Mouse (Mus musculus) heart, adult 9 months (tissue): ENCODE data around the gene Prdm11.

ENCODE experiments used
- DNase-seq, 2 experiments: peaks; one replicate each; pipeline ENCODE4 v3.0.0; 2022; ENCODE audit warnings: low spot score in 2 of 2

The Prdm11 gene

GRCm38 (mm10) chr2:92967032-92967838 lies 78.7 kb downstream of the Prdm11 start:
- no peak for DNase-seq

DNA sequence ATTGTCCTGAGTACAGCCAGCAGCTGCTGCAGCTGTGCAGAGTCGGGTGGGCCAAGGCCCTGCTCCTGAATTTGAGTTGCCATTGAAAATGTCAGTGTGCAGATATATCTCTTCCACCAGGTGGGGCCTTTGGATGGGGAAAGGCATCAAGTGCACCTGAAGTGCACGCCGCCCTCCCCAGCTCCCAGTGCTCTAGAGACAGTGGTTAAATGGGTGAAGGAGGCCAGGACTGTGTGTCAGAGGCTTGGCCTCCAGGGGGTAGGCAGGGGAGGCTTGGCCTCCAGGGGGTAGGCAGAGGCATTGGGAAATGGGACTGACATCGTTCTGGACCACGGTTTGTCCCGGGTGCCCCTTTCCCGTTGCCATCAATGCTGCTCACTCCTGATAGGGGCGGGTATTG lies 79.7 kb downstream of the Prdm11 start:
- DNase-seq, result no peak

DNA sequence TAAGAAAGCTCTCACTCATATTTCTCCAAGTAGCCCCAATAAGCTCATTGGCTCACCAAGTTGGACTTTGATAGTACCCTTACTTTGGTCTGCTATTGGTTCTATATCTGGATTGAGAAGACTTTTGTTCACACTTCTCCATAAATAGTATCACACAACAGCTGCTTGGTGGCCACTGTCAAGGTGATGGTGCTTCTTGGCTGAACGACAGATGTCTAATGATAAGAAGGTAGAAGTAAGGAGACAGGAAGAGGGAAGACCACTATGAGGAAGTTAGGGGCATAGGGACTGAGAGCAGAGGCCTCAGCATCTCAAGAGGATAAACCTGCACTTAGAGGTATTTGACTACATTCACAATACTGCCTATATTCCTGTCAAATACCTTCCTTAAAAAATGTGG lies 81.6 kb downstream of the Prdm11 start:
- DNase-seq, result no peak

DNA sequence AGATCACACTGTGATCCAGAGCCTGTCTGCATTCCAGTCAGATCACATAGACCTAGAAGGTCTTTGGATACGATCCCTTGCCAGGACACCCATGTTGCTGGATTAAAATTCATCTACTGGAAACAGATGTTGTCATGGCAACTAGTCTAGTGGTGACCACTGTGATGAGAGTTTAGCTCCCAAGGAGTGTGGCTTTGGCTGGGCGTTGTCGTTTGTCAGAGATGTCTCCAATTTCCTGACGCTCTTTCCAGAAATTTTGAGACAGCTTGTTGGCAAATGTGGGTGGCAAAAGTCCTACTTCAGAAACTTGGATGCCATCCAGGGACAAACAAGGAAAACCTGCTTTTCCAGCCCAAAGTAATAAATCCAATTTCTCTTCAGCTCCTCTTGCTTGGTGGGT lies 87.3 kb downstream of the Prdm11 start:
- no peak for DNase-seq

DNA sequence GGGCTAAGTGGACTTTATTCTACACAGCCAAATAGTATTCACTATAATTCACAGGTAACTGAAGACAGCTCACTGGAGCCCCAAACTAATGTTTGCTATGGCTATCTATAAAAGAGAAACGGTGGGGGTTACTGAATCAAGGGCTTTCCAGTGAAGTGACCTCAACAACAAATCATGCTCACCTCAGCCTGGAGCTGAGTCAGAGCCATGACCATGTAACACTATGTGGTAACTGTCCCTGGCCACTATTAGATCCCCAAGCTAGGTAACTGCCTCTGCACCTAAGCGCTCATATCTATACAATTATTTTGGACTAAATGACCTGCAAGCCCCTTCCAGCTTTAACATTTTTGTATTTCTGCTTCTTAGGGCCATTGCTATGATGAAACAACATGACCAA lies 89.0 kb downstream of the Prdm11 start:
- no peak for DNase-seq

DNA sequence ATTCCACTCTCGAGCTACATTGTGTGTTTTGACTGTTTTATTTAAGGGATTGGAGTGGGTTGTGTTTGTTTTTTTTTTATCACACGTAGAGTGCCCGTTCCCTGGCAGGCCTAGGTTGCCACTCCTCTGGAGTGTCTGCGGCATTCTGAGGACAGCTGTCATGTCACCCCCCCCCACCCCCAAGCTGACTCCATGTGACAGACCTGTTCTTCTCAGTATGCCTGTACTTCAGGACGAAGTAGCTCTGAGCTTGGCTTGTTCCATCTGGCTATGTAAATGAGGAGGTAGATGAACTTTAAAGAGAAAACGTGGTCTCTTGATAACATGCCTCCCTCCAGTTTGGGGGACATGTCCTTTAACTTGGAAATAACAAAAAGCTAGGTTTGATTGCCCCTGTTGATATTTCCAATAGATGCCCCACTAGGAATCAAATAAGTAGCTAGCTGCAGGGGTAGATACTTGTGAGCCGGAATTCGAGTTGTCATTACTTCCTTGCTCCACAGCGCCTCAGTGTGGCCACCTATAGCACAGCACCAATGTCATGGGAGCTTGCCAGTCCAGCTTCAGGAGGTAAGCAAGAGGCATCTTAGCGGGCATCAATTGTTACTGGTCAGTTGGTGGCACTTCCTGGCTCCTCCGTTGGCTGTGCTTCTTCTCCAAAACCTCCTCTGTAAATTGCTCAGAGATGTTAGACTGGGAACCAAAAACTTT lies 91.4 kb downstream of the Prdm11 start:
- DNase-seq, result peak in 1 of 2 experiments; percentile 50

- no peak for DNase-seq
These were observed 92.5 kb downstream of the Prdm11 start for GRCm38 (mm10) chr2:92953450-92953849.

DNA sequence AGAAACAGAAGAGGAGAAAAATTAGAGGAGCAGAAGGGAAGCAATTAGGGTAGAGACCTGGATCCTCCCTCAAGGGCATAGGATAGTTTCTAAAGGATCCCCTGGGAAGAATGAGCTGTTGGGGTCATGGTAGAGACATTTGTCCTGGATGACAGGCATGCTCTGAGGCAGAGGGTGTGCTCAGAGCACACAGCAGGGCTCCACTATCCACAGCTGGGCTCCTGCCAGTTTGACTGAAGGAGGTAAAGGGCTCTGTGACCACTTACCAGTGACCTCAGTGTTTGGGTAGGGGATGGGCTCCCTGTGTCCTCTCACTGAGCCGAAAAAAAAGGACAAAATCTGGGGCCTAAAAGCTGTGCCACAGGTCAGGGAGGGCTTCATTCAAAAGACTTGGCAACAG lies 96.4 kb downstream of the Prdm11 start:
- no peak for DNase-seq

- DNase-seq, result no peak
These were observed 97.2 kb downstream of the Prdm11 start for GRCm38 (mm10) chr2:92948699-92949300.

- DNase-seq, result peak; percentile 8 to 10
These were observed 97.8 kb downstream of the Prdm11 start for GRCm38 (mm10) chr2:92947981-92948698.

DNA sequence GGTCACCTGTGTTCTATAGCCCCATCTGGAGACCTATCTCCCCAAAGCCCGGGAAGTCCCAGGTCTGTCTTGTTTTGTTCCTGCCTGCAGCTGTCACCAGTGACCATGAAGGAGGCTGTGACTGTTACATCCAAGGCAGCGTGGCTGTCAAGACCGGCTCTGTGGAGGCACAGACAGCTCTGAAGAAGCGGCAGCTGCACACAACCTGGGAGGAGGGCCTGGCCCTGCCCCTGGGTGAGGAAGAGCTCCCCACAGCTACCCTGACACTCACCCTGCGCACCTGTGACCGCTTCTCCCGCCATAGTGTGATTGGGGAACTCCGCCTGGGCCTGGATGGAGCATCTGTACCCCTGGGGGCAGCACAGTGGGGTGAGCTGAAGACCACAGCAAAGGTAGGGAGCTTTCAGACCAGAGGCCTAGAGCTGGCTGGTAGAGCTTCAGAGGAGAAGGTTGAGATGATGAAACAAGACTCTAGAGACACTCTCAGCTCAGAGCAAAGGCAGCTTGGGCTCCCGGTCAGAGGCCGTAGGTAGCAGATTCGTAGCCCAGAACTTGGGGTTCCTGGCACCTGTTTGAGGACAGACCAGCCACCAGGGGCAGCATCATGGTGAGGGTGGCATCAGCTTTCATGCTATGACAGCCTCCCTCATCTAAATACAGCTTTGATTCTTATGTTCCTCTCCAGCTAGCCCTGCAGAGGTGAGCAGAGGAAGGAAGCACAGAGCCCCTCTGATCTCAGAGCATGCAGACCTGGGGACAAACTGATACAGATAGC lies 100.0 kb downstream of the Prdm11 start:
- no peak for DNase-seq

GRCm38 (mm10) chr2:92945125-92945746 lies 100.7 kb downstream of the Prdm11 start:
- no peak for DNase-seq

- no peak for DNase-seq
These were observed 101.6 kb downstream of the Prdm11 start for GRCm38 (mm10) chr2:92944356-92944755.

DNA sequence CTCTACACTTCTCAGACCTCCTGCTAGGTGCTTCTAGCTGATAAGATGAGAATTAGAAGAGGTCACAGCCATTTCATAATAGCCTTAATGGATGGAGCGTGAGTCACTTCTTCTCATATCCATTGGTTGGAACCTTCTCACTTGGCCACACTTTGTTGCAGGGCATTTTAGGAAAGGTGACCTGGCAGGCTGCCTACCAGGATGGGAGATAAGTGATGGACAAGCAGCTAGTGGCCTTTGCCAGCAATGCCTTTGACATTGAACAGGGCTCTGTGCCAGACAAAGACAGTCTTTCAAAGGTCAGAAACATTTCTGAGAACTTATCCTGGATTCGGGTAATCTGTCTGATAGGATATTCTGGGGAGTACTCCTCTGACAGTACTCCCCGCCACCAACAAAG lies 102.6 kb downstream of the Prdm11 start:
- peak; percentile 23 to 58 for DNase-seq

DNA sequence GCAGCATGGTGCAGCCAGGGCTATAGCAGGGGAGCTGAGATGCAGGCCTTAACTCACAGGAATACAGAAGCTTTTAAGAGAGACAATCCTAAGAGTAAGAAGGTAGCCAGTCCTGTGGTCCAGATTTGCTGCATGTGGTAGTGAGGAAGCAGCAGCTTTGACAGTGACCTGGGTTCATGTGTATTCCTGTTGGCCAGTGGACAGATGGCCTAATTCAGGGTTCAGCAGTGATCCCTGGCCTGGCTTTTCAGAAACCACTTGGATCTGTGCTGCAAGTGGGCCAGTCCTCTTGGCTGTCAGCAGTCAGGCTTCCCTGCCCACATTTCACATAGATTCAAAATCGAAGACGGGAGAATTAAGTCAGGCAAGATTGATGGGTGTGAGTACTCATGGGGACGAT lies 104.5 kb downstream of the Prdm11 start:
- no peak for DNase-seq

- no peak for DNase-seq
These were observed 105.0 kb downstream of the Prdm11 start for GRCm38 (mm10) chr2:92940963-92941362.

DNA sequence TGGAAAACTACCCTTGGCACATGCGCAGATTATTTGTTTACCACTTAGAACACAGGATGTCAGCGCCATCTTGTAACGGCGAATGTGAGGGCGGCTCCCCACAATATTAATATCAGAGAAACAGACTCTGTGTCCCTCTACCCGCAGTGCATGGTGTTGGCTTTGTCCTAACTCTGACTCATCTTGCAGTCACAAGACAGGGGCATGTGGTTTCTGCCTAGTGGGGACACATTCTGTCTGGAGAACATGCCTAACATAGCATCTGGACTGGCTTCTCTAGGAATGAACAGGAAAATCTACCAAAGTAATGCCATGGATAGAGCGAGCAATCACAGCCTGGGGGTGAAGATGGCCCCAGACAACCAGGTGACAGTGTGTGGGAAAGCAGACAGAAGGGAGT lies 107.1 kb downstream of the Prdm11 start:
- DNase-seq, result no peak

DNA sequence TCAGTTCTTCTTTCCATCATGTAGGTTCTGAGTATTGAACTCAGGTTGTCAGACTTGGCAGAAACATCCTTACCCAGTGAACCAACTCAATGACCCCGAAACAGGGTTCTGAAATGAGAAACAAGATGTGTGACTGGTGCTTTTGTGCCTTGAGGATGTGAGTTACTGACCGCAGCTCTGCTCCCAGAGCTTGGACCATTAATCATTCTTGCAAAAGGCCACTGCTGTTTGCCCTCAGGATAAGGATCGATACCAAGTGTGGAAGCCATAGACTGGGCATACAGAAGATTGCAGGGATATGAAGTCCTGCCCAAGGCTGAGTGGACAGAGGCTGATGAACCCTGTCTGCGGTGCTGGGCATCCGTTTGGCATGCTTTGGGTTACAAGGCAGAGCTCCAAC lies 107.9 kb downstream of the Prdm11 start:
- no peak for DNase-seq

DNA sequence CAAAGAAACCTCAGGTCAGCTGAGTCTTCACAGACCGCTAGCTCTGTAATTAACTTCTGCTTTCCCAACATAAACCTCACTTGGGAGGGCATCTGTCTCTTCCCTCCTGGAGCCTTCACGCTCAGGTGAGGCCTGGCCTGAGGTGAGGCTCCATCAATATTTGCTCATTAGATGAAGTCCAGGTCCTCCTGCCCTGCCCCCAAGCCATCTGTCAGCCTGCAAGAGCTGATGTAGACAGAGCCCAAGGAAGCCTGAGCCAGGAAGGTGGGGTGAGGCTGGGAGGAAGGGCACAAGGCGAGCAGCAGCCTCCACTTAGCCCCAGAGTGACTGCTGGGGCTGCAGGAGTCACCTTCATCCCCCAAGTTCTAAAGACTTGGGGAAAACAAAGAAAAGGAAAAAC lies 110.5 kb downstream of the Prdm11 start:
- no peak for DNase-seq

DNA sequence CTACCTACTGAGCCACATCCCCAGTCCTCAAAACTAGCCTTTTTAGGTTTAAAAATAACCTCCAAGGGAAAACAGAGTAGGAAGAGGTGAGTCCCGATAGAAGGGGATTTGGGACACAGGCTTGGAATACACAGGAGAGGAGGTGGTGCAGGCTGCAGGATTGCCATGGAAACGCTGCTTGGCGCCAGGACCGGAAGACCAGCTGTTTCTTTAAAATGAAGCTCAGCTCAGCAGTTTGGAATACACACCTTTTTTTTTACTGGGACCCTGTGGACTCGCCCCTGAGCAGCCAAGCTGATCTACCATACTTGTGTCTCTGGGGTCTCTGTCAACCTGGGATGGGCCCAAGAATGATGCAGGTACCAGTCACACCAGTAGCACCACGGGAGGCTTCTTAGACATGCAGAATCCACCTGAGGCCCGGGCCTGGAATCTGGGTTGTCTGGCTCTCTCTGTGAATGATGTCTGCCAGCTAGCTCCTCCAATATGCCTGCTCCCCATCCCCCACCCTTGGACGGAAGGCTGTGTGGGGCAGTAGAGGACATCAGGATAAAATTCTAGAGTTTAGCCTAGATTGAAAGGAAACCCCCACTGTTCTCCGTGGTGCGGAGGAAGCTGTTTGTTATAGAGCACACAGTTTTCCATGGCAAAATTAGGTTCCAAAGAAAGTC lies 111.5 kb downstream of the Prdm11 start:
- DNase-seq, result no peak
